17 mouse cellular contexts compared by ENCODE assay signal in the genomic region with DNA sequence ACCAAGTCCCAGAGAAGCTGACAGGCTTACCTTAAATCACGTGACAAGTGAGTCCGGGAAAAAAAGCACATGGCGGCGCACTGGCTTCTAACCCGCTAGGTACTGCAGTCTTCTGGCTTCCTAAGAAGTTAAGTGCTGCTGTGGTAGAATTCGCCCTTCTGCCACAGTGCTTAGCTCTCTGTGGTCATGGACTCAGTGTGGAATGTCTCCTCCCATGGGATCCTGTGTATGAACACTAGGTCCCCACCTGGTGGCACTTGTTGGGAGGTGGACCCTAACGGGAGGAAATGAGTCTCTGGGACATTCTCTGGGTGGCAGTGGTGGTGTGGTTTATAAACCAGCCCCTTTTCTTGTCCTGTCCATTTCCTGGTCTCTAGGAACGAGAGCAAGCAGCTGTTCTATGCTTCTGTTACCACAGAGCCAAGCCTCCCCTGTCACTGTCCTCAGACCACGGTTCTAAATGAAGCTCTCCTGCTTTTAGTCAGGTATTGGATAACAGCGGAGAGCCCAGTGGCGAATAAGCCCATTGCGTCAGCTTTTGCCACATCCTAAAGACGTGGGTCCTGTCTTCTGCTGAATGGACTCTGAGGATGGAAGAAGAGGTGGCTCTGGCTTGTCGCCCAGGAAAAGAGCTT.
A peak's percentile ranks its signal among the peaks of the same experiment; 100 is the strongest.
DNase-seq lines count a peak whose midpoint lies in the region; ATAC-seq and TF ChIP-seq lines count a peak whose summit lies in the region.
"Had no signal": no experiment of that assay in that cellular context is flagged by ENCODE, and none has a peak within 500 bp of the region (broad histone marks: within the 10 kb centered on the region; RNA-seq: fewer than 3 reads in every experiment).

No protein-coding gene starts in this region.

- peak; percentile 48 for DNase-seq in heart, adult 11 months
- DNase-seq in heart, postnatal 36 days, result no peak
- DNase-seq in kidney, postnatal 10 days, result peak; percentile 33
- no peak for DNase-seq in kidney, adult 9 months
- DNase-seq in 3134 (ENCODE audit: extremely low read depth, insufficient read length, low spot score), result peak; percentile 55
- DNase-seq in WW6 (ENCODE audit: low read depth, low spot score), result peak; percentile 26
- no peak for DNase-seq in c-Kit-positive CD71-positive TER-119-positive erythroid progenitor cells, embryonic 14.5 days (ENCODE audit: low spot score)
- no peak for DNase-seq in forebrain, postnatal 0 days
- DNase-seq: adrenal gland, postnatal 25 days; B cell, adult 2 months; cerebellum, adult 9-11 months; lung, postnatal 14 days had no signal

- H3K27ac ChIP-seq in forebrain, postnatal 0 days (ENCODE audit: low read depth, low read length), result no peak overlapping the region
- H3K27ac ChIP-seq: hindbrain, embryonic 12.5 days; layer of hippocampus, adult 2 months; limb, embryonic 10.5 days; liver, embryonic 12.5 days; midbrain, embryonic 12.5 days had no signal

- no peaks in the 10 kb centered on the region for H3K27me3 ChIP-seq in forebrain, postnatal 0 days (ENCODE audit: insufficient read depth, low read length)
- H3K27me3 ChIP-seq: hindbrain, embryonic 12.5 days; liver, embryonic 12.5 days had no signal

- WGBS in forebrain, postnatal 0 days, result 81% methylated on average over 14 of the region's 14 CpGs

- no peaks in the 10 kb centered on the region for H3K36me3 ChIP-seq in forebrain, postnatal 0 days (ENCODE audit: insufficient read depth)
- H3K36me3 ChIP-seq: hindbrain, embryonic 12.5 days; limb, embryonic 10.5 days; liver, embryonic 12.5 days; midbrain, embryonic 12.5 days had no signal

- H3K4me1 ChIP-seq in forebrain, postnatal 0 days (ENCODE audit: insufficient read depth), result no peaks in the 10 kb centered on the region
- H3K4me1 ChIP-seq: liver, embryonic 12.5 days; midbrain, embryonic 12.5 days had no signal

- no peak overlapping the region for H3K9ac ChIP-seq in forebrain, postnatal 0 days
- H3K9ac ChIP-seq: hindbrain, embryonic 12.5 days; liver, embryonic 12.5 days; midbrain, embryonic 12.5 days had no signal

- ATAC-seq in forebrain, postnatal 0 days, result no peak
- ATAC-seq: liver, embryonic 12.5 days had no signal

- H3K4me2 ChIP-seq in forebrain, postnatal 0 days (ENCODE audit: low read depth), result no peak overlapping the region
- H3K4me2 ChIP-seq: hindbrain, embryonic 12.5 days; liver, embryonic 12.5 days; midbrain, embryonic 12.5 days had no signal

- H3K9me3 ChIP-seq in forebrain, postnatal 0 days (ENCODE audit: low read length), result no peaks in the 10 kb centered on the region
- H3K9me3 ChIP-seq: hindbrain, embryonic 12.5 days; limb, embryonic 10.5 days; liver, embryonic 12.5 days; midbrain, embryonic 12.5 days had no signal

- no peak for TF ChIP-seq CTCF in forebrain, postnatal 0 days (IDR thresholded peaks at IDR 0.05; ENCODE audit: low read depth)

- no peak overlapping the region for H3K4me3 ChIP-seq in forebrain, postnatal 0 days (ENCODE audit: low read depth, low read length)
- H3K4me3 ChIP-seq: hindbrain, embryonic 12.5 days; layer of hippocampus, adult 2 months; limb, embryonic 10.5 days; liver, embryonic 12.5 days; midbrain, embryonic 12.5 days had no signal

- intact Hi-C loops in heart, postnatal 36 days (cut with DNase I), result no loop called here

Comparison
In these comparisons a context has a peak if more than half of its experiments do, and no peak if none do; other contexts are left out.
1. DNase-seq: peak in heart, adult 11 months (single experiment), kidney, postnatal 10 days (single experiment), 3134 (single experiment) and WW6 (single experiment); none in heart, postnatal 36 days (0 of 2), kidney, adult 9 months (single experiment), c-Kit-positive CD71-positive TER-119-positive erythroid progenitor cells, embryonic 14.5 days (single experiment) and forebrain, postnatal 0 days (single experiment).